Mouse (Mus musculus) testis, adult 2 months (tissue): ENCODE measurements around the gene 1700003E16Rik.

Experiments used
- CTCF ChIP-seq: fragments of 200-500 bp; IDR thresholded peaks from 2 replicates; pipeline ENCODE4 v1.5.1; 2012; ENCODE audit warnings: low read depth, mild to moderate bottlenecking, inconsistent platforms, low read length, moderate library complexity; ENCODE audit not compliant: control insufficient read depth, insufficient read depth, insufficient replicate concordance
- POLR2A ChIP-seq: fragments of 200-500 bp; IDR thresholded peaks from 2 replicates; pipeline ENCODE4 v1.6.1; 2012; ENCODE audit warnings: low read depth, mild to moderate bottlenecking, inconsistent platforms, low read length, moderate library complexity; ENCODE audit not compliant: control insufficient read depth

- TF ChIP-seq POLR2A (no peak), CTCF (no peak)
Observed at GRCm38 (mm10) chr6:83145805-83146204, 10.4 kb upstream of the 1700003E16Rik start.
